Mouse (Mus musculus): ENCODE results near the gene Vasn. TPM values are rescaled to one million over a fixed set of nuclear protein-coding genes. Genes with fewer than 3 reads are reported as not detected.

Gene Vasn
- total and polyA plus RNA-seq, 3 experiments, result 2.0 to 5.0 (median 2.2) TPM

- Histone ChIP-seq H3K9ac (ENCODE audit: insufficient read depth, low read depth) (no peak overlapping the region), H3K36me3 (replicated peaks in 1 of 2; ENCODE audit: control insufficient read depth in 1 of 2, insufficient read depth in 1 of 2, low read length in 1 of 2) (peaks cover 60 to 92% of the 10 kb centered on the region in 2 experiments), H3K4me2 (ENCODE audit: insufficient read depth, low read depth, poor library complexity, severe bottlenecking) (no peak overlapping the region), H3K9me3 (replicated peaks; ENCODE audit: low read length) (no peaks in the 10 kb centered on the region), H3K27ac (ENCODE audit: insufficient read depth, low read depth) (no peak overlapping the region), H3K4me1 (ENCODE audit: control insufficient read depth in 1 of 2, insufficient read depth in 2 of 2) (peaks cover 0 to 16% of the 10 kb centered on the region in 2 experiments; a peak in 2 of 4 replicates), H3K4me3 (replicated peaks in 1 of 3; ENCODE audit: low read depth in 2 of 3, low read length in 2 of 3, poor library complexity in 1 of 3) (no peak overlapping the region), H3K27me3 (replicated peaks) (no peaks in the 10 kb centered on the region), H3K79me2 (replicated peaks; ENCODE audit: control insufficient read depth, extremely low read depth, insufficient read depth, poor library complexity, severe bottlenecking) (no peaks in the 10 kb centered on the region)
- no peak for DNase-seq (ENCODE audit: extremely low read depth)
- dilution Hi-C loops (cut with MboI; ENCODE audit: extremely low pct_ligation_motif_present, extremely low pct_unique_long_range_greater_than_20kb, low sequenced_read_pairs) (no loop called here), in situ Hi-C loops (cut with MboI; ENCODE audit: low pct_ligation_motif_present, low pct_unique_long_range_greater_than_20kb, low sequenced_read_pairs) (loop anchor here (5.0 to 25.0 kb wide), 2 partner anchors 38 to 503 kb away; partner anchors contain the start of genes Ppl and Sec14l5)
- no peak for TF ChIP-seq USF1 (IDR thresholded peaks at IDR 0.05; ENCODE audit: low read depth, low read length)
- no peak for TF ChIP-seq ZC3H11A (IDR thresholded peaks at IDR 0.05; ENCODE audit: low read depth, low read length)
- TF ChIP-seq CHD2 (IDR thresholded peaks at IDR 0.05; ENCODE audit: low read length), result no peak
- TF ChIP-seq HCFC1 (IDR thresholded peaks at IDR 0.05; ENCODE audit: low read depth, low read length), result no peak
- TF ChIP-seq KAT2A (IDR thresholded peaks at IDR 0.05; ENCODE audit: insufficient replicate concordance, low read length), result no peak
- TF ChIP-seq TCF12 (IDR thresholded peaks at IDR 0.05; ENCODE audit: low read depth, low read length), result no peak
- TF ChIP-seq POLR2AphosphoS2 (IDR thresholded peaks at IDR 0.05; ENCODE audit: low read depth, low read length), result no peak
- no peak for TF ChIP-seq GABPA (IDR thresholded peaks at IDR 0.05; ENCODE audit: insufficient replicate concordance, low read depth, low read length)
- no peak for TF ChIP-seq MAZ (IDR thresholded peaks at IDR 0.05; ENCODE audit: low read depth, low read length)
- TF ChIP-seq USF2 (conservative IDR thresholded peaks at IDR 0.05; ENCODE audit: low read depth, low read length), result no peak
- no peak for TF ChIP-seq ETS1 (conservative IDR thresholded peaks at IDR 0.05; ENCODE audit: low read depth, low read length)
- TF ChIP-seq NRF1 (IDR thresholded peaks at IDR 0.05; ENCODE audit: low read depth, low read length), result no peak
These were observed 5.1 kb upstream of the Vasn start for GRCm38 (mm10) chr16:4634681-4635080.

- no peaks in the 10 kb centered on the region for H3K79me2 ChIP-seq (replicated peaks; ENCODE audit: control insufficient read depth, extremely low read depth, insufficient read depth, poor library complexity, severe bottlenecking)
- H3K4me1 ChIP-seq (ENCODE audit: control insufficient read depth in 1 of 2, insufficient read depth in 2 of 2), result peaks cover 5 to 18% of the 10 kb centered on the region in 2 experiments
- peaks cover 54 to 81% of the 10 kb centered on the region in 2 experiments for H3K36me3 ChIP-seq (replicated peaks in 1 of 2; ENCODE audit: control insufficient read depth in 1 of 2, insufficient read depth in 1 of 2, low read length in 1 of 2)
- no peak overlapping the region for H3K27ac ChIP-seq (ENCODE audit: insufficient read depth, low read depth)
- no peak overlapping the region for H3K4me3 ChIP-seq (replicated peaks in 1 of 3; ENCODE audit: low read depth in 2 of 3, low read length in 2 of 3, poor library complexity in 1 of 3)
- DNase-seq (ENCODE audit: extremely low read depth), result no peak
- dilution Hi-C loops (cut with MboI; ENCODE audit: extremely low pct_ligation_motif_present, extremely low pct_unique_long_range_greater_than_20kb, low sequenced_read_pairs) (no loop called here), in situ Hi-C loops (cut with MboI; ENCODE audit: low pct_ligation_motif_present, low pct_unique_long_range_greater_than_20kb, low sequenced_read_pairs) (loop anchor here (25.0 kb wide), 1 partner anchor 502 kb away; the partner anchor contains the start of genes Ppl and Sec14l5)
- TF ChIP-seq BHLHE40 (IDR thresholded peaks at IDR 0.05; ENCODE audit: low read depth, low read length) (no peak), UBTF (IDR thresholded peaks at IDR 0.05; ENCODE audit: low read depth, low read length) (no peak), JUND (conservative IDR thresholded peaks at IDR 0.05; ENCODE audit: low read depth, low read length) (no peak), HCFC1 (IDR thresholded peaks at IDR 0.05; ENCODE audit: low read depth, low read length) (no peak), ZMIZ1 (IDR thresholded peaks at IDR 0.05; ENCODE audit: low read depth, low read length) (no peak), SIN3A (IDR thresholded peaks at IDR 0.05; ENCODE audit: low read length) (no peak), POLR2AphosphoS2 (IDR thresholded peaks at IDR 0.05; ENCODE audit: low read depth, low read length) (no peak), MXI1 (IDR thresholded peaks at IDR 0.05; ENCODE audit: low read depth, low read length) (no peak), GABPA (IDR thresholded peaks at IDR 0.05; ENCODE audit: insufficient replicate concordance, low read depth, low read length) (no peak), RCOR1 (conservative IDR thresholded peaks at IDR 0.05; ENCODE audit: low read depth, low read length) (no peak), CHD1 (IDR thresholded peaks at IDR 0.05; ENCODE audit: low read depth, low read length) (no peak), NRF1 (IDR thresholded peaks at IDR 0.05; ENCODE audit: low read depth, low read length) (no peak), SMC3 (IDR thresholded peaks at IDR 0.05; ENCODE audit: low read depth, low read length) (no peak), IRF4 (IDR thresholded peaks at IDR 0.05; ENCODE audit: low read depth, low read length) (no peak), CTCF (conservative IDR thresholded peaks at IDR 0.05 in 1 of 2, IDR thresholded peaks at IDR 0.05 in 1 of 2; ENCODE audit: low read depth in 2 of 2, low read length in 2 of 2) (no peak), JUN (IDR thresholded peaks at IDR 0.05; ENCODE audit: insufficient read depth, low read depth, low read length) (no peak), USF2 (conservative IDR thresholded peaks at IDR 0.05; ENCODE audit: low read depth, low read length) (no peak), MEF2A (IDR thresholded peaks at IDR 0.05; ENCODE audit: borderline replicate concordance, low read depth, low read length) (no peak), TBP (conservative IDR thresholded peaks at IDR 0.05; ENCODE audit: low read depth, low read length) (no peak), ELF1 (IDR thresholded peaks at IDR 0.05; ENCODE audit: low read depth, low read length) (no peak)
- no peak overlapping the region for H3K4me2 ChIP-seq (ENCODE audit: insufficient read depth, low read depth, poor library complexity, severe bottlenecking)
- no peak overlapping the region for H3K9ac ChIP-seq (ENCODE audit: insufficient read depth, low read depth)
- H3K27me3 ChIP-seq (replicated peaks), result no peaks in the 10 kb centered on the region
- no peaks in the 10 kb centered on the region for H3K9me3 ChIP-seq (replicated peaks; ENCODE audit: low read length)
These were observed 4.0 kb upstream of the Vasn start for GRCm38 (mm10) chr16:4635760-4636159.

All from CH12.LX (cell line).